Mouse (Mus musculus) splenic B cell, adult 2 months (primary cell): Measurements from ENCODE around the gene Mroh8.

Experiments
- DNase-seq: peaks from one replicate; pipeline ENCODE4 v3.0.0-alpha.2; 2011; ENCODE audit warnings: low read depth, low spot score
- H3K27me3 ChIP-seq: 2 replicates; pipeline ENCODE4 v1.6.1; 2012; ENCODE audit warnings: mild to moderate bottlenecking, low read length, moderate library complexity, mixed read lengths; ENCODE audit not compliant: control insufficient read depth, poor library complexity, insufficient read depth, severe bottlenecking
- H3K36me3 ChIP-seq: 2 replicates; pipeline ENCODE4 v1.6.1; 2012; ENCODE audit warnings: mild to moderate bottlenecking, low read length, moderate library complexity, mixed read lengths; ENCODE audit not compliant: control insufficient read depth, poor library complexity, insufficient read depth, severe bottlenecking

Gene Mroh8

DNA sequence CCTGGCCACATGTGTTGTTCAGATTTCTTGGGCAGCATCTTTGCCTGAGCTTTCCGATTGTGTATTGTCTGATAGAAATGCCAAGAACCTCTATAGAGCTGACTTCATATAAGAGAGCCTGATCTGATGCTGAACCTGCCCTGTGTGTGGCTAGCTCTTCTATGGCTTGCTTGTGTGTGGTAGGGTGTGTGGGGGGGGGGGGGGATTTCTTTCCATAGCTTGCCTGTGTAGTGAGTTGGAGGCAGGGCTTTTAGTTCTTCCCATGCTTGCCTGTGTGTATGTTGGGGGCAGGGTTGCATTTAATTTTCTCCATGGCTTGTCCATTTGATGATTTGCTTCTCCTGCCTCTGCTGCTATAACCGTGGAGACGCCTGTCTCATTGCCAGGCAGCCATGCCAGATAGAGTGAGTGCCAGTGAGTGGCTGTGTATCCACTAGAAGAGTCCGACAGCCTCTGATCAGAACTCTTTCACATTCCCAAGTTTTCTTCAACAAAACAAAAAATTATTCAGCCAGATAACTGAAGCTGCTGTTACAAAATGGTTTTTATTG is 28.4 kb upstream of the Mroh8 start:
- no peak for DNase-seq
- Histone ChIP-seq H3K36me3 (peaks cover 4% of the 10 kb centered on the region), H3K27me3 (no peaks in the 10 kb centered on the region)

DNA sequence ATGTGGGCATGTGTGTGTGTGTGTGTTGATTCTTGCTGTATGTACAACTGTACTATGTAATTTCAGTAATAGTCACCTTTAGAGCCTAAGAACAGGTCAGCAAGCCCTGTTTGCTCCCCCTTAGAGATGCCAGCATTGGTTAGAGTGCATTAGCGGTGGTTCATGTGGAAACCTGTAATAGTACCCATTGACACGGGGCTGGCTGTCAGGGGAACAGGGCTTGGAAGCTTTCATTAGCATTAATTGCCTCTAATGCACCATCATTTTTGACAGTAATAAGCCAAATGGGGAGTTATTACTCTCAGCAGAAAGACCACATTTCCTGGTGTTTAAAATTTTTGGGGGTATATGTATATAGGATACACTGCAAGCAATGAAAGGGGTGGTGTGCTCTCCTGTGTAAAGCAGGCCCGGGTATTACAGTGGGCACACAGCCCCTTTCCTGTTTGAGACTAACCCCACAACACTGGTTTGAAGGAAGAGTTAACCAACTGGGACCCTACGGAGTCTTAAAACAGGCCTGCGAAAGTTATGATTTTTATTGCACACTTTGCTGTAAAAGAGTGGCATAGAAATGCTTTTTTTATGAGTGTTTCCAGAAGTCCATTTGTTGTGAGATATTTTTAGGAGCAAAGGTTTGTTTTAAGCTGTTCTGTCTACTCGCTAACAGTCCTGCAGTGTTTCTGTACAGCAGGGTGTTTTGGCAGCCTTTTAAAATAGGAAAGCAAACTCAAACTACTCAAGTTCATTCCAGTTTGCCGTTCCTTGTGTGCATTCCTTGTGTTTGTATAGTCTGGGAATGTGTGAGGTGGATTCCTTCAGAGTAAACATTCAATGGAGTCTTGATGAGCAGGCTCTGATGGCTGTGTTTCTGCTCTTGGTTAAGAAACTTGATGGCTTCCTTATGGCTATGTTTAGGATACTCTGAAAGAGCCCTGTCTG is 27.0 kb upstream of the Mroh8 start:
- H3K36me3 ChIP-seq: peaks cover 6% of the 10 kb centered on the region
- no peaks in the 10 kb centered on the region for H3K27me3 ChIP-seq
- no peak for DNase-seq

DNA sequence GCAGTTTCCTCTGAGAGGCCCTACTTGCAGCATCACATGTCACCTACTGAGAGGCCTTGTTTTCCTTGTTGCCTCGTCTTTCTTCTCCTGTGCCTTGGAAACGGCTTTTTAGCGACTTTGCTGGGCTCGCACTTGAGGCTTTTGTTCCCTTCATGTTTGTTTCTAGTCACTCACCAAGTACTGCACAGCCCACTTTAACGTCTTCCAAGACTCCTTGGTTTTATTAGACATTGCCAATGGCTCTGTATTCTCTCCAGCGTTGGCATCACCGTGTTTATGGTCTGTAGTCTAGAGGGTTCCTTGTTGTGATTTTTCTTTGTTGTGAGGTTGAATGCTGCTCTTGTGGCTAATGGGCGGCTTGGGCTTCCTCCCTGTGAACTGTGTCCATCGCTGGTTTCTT is 23.7 kb upstream of the Mroh8 start:
- Histone ChIP-seq H3K27me3 (no peaks in the 10 kb centered on the region), H3K36me3 (peaks cover 9% of the 10 kb centered on the region)
- DNase-seq: no peak

DNA sequence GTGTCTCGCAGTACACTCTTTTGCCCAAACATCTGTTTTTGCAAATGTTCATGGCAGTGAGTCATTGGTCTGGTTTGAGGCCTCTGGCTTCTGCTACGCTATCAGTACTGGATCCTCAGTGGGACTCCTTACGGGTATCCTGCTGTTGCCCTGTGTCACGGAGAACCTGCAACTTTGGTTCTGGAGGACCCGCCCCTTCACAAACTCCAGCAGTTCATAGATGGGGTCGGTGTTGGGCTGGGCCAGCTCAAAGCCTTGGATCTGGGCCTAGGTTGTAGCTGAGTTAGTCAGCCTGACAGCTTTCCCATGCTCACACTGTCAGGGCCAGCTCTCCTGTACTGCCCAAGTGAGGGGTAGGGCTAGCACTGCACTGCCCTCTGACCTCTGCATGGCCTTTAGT is 20.7 kb upstream of the Mroh8 start:
- Histone ChIP-seq H3K36me3 (peaks cover 17% of the 10 kb centered on the region), H3K27me3 (no peaks in the 10 kb centered on the region)
- DNase-seq: no peak

DNA sequence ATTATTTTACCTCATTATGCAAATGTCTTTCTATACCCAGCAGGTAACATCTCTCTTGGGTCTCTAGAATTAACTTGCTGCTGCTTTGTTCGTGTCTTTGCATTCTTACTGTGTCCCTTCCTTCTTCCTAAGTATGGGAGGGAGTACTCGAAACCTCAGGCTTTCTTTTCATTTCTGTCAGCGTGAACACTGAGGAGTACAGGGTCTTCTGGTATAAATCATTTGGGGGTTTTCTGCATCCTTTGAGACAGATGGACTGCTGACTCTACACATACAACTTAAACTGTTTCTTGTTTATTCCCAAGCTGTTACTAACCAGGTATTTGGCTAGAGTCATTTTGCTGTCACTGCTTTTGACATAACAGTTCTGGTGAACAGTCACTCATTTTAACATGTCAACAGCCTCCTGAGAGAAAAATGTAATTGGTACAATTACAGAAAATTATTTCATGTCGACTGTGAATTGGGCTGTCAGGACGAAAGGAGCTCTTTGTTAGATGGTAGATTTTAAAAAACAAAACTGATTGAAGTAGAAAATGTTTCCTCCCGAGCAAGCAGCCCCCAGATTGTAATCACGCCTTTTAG is 16.8 kb upstream of the Mroh8 start:
- H3K36me3 ChIP-seq: peaks cover 19% of the 10 kb centered on the region
- no peaks in the 10 kb centered on the region for H3K27me3 ChIP-seq
- no peak for DNase-seq

DNA sequence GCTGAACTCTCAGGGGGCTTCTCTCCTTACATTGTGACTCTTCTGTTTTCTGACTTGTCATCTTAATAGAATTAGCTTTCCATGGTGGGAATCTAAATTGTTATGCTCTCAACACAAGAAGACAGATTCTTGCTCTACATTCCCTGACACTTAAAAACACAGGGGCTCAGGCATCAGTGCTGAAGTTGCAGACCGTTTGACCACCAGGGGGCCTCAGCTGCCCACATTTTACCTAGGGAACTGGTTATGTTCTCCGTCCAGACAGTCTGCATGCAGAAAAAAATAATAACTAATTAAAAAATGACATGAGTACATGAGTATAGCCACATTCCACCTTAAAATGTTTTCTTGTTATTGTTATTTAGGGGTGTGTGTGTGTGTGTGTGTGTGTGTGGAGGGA is 12.7 kb upstream of the Mroh8 start:
- peaks cover 20% of the 10 kb centered on the region for H3K36me3 ChIP-seq
- peak; percentile 74 for DNase-seq
- no peaks in the 10 kb centered on the region for H3K27me3 ChIP-seq

DNA sequence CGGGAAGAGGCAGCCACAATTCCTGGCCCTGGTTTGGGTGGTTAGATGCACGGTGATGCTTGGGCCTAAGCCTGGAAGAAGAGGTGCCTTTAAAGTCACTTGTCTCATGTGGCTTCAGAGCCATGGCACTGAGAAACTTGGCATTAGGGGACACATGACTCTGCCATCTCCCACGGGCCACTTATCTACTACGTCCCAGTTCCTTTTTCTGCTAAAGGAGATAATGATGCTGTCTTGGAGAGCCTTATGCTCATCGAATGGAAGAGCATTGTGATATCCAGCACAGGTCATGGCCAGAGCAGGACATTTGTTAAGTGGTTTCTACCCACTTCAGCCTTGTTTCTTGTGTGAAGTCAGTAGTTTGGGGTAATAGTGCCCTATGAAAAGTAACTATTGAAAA is 9.6 kb upstream of the Mroh8 start:
- DNase-seq: no peak
- peaks cover 20% of the 10 kb centered on the region for H3K36me3 ChIP-seq
- no peaks in the 10 kb centered on the region for H3K27me3 ChIP-seq

DNA sequence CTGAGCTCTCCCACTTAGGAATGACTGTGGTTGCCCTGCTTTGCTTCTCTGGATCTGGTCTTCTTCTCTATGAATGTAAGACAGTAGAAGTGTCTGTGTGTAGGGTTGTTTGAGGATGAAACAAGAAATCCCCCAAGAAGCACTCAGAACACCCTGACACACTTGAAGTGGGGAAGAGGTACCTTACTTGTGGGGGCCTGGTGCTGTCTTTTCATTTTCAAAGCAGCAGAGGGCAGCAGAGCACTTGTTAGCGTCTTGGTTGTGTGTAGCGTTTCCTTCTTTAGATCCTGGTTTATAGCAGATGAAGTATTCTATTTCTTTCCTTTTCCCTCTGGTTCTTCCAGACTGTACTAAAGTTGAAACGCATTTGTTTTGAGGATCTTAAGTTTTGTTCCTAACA is 8.2 kb upstream of the Mroh8 start:
- peak; percentile 68 for DNase-seq
- Histone ChIP-seq H3K36me3 (peaks cover 22% of the 10 kb centered on the region), H3K27me3 (no peaks in the 10 kb centered on the region)

DNA sequence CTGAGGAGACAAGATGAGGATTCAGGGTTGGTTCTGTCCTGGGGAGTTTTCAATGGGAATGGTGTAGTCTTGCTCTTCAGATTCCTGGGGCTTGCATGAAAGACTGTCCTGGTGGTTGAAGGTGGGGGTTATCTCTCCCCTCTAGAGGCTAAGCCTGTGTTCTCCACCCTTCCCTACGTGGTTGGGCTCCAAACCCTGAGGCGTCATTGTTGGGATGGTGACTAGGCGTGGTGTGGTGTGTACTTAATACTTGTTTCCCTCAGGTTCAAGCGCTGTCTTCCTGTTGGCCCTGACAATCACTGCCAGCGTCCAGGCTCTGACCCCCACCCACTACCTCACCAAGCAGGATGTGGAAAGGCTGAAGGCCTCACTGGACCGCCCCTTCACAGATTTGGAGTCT is 4.0 kb upstream of the Mroh8 start:
- H3K27me3 ChIP-seq: no peaks in the 10 kb centered on the region
- DNase-seq: no peak
- H3K36me3 ChIP-seq: peaks cover 15% of the 10 kb centered on the region

DNA sequence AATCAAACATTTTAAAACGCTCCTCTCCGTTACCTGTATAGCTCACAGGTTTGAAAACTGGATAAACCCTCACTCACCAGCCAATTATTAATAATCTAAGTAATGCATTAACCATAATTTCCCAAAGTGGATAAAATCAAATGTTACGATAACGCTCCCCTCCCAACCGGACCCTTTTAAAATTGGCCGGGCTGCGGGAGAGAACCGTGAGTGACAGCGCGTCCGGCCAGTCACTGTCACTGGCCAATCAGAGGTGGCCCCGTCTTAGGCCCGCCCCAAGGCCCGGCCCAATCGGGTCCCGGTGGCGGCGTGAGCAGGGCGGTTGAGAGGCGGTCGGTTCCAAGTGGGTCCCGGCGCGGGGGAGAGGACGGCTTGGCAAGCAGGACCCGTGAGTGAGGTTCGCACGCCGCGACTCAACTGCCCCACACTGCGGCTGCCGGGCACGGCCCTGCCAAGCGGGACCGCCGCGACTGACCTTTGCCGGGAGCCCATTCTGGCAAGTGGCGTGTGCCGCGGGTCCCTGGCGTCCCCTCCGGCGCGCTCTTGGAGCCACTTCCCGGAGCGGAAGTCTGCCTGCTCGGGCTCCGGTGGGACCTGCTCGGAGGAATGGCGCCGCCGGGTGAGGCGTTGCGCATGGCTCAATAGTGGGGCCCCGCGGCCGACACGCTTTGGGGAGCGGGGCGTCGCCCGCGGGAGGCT is 483 bp downstream of the Mroh8 start, which contains the start of gene Rpn2:
Gene Rpn2 (plus strand): TSS at position 301 of the 699 bp plus-strand sequence.
- Histone ChIP-seq H3K27me3 (no peaks in the 10 kb centered on the region), H3K36me3 (peaks cover 3% of the 10 kb centered on the region; the same call in 1 of the 2 replicates)
- DNase-seq: peak; percentile 95

DNA sequence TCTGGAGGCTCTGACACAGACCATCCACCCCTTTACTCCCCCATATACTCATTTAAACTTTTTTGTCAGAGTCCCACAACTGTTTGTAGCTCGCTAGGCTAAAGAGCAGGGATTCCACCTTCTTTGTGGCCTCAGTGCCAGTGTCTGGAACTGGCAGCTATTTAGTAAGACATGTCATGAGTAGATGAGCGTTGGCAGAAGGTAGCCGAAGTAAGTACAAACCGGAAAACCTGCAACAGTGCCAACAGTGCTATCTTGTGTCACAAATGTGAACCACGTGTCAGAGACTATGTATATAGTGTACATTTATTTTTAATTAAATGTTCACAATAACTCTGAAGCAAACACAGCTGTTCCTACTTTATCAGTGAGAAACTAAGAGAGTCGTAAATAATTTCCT is 15.5 kb downstream of the Mroh8 start:
- DNase-seq: no peak
- Histone ChIP-seq H3K27me3 (no peaks in the 10 kb centered on the region), H3K36me3 (no peaks in the 10 kb centered on the region)

DNA sequence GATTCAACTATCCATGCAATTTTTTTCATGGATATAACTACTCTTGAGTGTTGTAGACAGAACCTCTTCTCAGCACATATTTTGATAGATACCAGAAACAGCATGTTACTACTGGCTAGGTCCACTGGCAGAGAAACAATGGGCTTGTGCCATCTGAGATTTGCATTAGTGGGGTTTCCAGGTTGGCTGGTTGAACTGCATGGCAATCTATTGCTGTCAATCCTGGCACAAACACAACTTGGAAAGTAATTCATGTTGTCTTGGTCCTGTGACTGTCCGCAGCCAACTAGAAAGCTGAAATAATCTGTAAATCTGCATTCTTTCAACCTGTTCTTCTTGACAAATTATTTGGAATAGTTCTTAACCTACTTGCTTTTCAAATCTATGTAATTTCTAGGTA is 16.2 kb downstream of the Mroh8 start:
- Histone ChIP-seq H3K36me3 (no peaks in the 10 kb centered on the region), H3K27me3 (no peaks in the 10 kb centered on the region)
- DNase-seq: no peak

DNA sequence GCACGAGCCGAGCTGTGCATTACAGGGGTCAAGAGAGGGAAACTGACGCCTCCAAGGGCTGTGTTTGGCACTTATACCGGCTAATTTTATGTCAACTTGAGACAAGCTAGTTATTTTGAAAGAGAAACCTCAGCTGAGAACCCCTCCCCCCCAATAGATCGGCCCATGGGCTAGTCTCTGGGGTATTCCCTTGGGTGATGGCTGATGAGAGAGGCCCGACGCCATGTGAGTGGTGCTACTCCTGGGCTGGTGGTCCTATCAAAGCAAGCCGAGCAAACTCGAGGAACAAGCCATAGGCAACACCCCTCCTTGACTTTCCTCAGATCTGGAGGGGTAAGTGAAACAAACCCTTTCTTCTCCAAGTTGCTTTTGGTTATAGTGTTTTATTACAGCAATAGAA is 16.8 kb downstream of the Mroh8 start:
- no peak for DNase-seq
- no peaks in the 10 kb centered on the region for H3K27me3 ChIP-seq
- no peaks in the 10 kb centered on the region for H3K36me3 ChIP-seq

DNA sequence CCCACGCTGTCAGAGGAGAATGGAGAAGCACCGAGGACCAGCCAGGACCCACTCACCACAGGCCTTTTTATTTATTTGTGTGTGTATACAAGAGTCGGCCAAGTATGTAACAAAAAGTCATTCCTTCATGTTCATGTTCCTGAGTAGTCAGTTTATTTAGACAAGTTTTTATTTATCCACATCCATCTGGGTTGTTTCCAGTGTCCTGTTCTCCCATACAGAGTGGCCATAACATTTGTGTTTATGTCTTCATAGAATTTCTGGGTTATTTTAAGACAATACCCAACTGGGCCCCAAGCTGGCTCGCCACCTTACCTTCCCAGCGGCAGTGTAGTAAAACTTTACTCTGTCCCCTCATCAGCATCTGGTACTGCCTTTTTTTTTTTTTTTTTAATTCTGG is 17.4 kb downstream of the Mroh8 start:
- DNase-seq: no peak
- H3K36me3 ChIP-seq: no peaks in the 10 kb centered on the region
- H3K27me3 ChIP-seq: no peaks in the 10 kb centered on the region

DNA sequence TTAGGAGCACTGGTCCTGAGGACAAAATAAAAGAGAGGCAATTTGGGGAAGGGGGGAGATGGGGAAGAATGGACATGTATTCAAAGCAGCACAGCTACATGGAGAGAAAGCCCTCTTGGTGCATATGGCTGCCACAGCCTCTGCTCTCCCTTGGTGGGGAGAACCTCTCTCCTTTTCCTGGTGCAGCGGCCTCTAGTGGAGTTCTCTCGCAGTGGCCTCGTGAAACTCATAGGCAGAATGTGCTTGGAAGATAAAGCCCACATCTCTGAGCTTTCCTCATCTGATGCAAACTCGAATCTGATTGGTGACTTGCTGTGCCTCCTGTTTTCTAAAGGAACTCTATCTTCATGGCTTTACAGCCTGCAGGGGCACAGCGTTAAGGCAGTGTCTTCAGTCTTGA is 19.6 kb downstream of the Mroh8 start:
- no peaks in the 10 kb centered on the region for H3K27me3 ChIP-seq
- peak; percentile 66 for DNase-seq
- no peaks in the 10 kb centered on the region for H3K36me3 ChIP-seq
